Mouse (Mus musculus) kidney, postnatal 0 days (tissue): ENCODE results near the gene Agtpbp1. TPM values are rescaled to one million over a fixed set of nuclear protein-coding genes. Genes with fewer than 3 reads are reported as not detected.
A peak's percentile ranks its signal among the peaks of the same experiment; 100 is the strongest.

ENCODE experiments used
- ATAC-seq: fragments of 200-750 bp; cut with Nextera tagmentation; replicated peaks from 2 replicates; pipeline ENCODE4 v1.8.0; 2017; ENCODE audit warnings: low read depth, moderate number of reproducible peaks, moderate TSS enrichment, moderate library complexity; ENCODE audit not compliant: low FRiP score
- DNase-seq: peaks from one replicate; pipeline ENCODE4 v3.0.0-alpha.2; 2016; ENCODE audit warnings: low spot score
- H3K27ac ChIP-seq: fragments of 300-500 bp; sonication (generic); 2 replicates; pipeline ENCODE4 v1.5.1; 2014; ENCODE audit warnings: mild to moderate bottlenecking
- H3K27me3 ChIP-seq: fragments of 300-500 bp; sonication (generic); 2 replicates; pipeline ENCODE4 v1.6.1; 2014; ENCODE audit warnings: low read length, mixed read lengths; ENCODE audit not compliant: insufficient read depth
- H3K36me3 ChIP-seq: fragments of 300-500 bp; sonication (generic); 2 replicates; pipeline ENCODE4 v1.6.1; 2014; ENCODE audit warnings: low read length, mixed read lengths; ENCODE audit not compliant: insufficient read depth
- H3K4me1 ChIP-seq: fragments of 300-500 bp; sonication (generic); replicated peaks from 2 replicates; pipeline ENCODE4 v1.6.1; 2014; ENCODE audit warnings: antibody characterized with exemption, low read length, mixed read lengths; ENCODE audit not compliant: insufficient read depth
- H3K4me2 ChIP-seq: fragments of 300-500 bp; sonication (generic); 2 replicates; pipeline ENCODE4 v1.6.1; 2014; ENCODE audit warnings: mild to moderate bottlenecking, low read length, moderate library complexity, mixed read lengths
- H3K4me3 ChIP-seq: fragments of 300-500 bp; sonication (generic); replicated peaks from 2 replicates; pipeline ENCODE4 v1.5.1; 2014; ENCODE audit warnings: low read depth, low read length
- H3K9ac ChIP-seq: fragments of 300-500 bp; sonication (generic); 2 replicates; pipeline ENCODE4 v1.6.1; 2014; ENCODE audit warnings: low read depth, low read length
- H3K9me3 ChIP-seq: fragments of 300-500 bp; sonication (generic); replicated peaks from 2 replicates; pipeline ENCODE4 v1.6.1; 2016; ENCODE audit warnings: low read length, inconsistent platforms, mixed read lengths
- CTCF ChIP-seq: IDR thresholded peaks from 2 replicates; pipeline ENCODE4 v1.5.1; 2016; ENCODE audit warnings: antibody characterized with exemption, low read depth, mild to moderate bottlenecking, moderate library complexity
- WGBS: fragments of 180-500 bp; shearing (Covaris S2); extraction: QIAGEN DNeasy Blood & Tissue Kit; methylation state at CpG from one replicate; pipeline ENCODE4 v1.1.7; 2014; 5-methylcytosine and 5-hydroxymethylcytosine counted together
- polyA plus RNA-seq: library from polyadenylated mRNA; unstranded; fragments of >200 nt; fragmentation: Nextera tagmentation; extraction: Ambion mirVana; gene quantifications from 2 replicates; pipeline ENCODE4 v1.2.1, GENCODE M21; 2015

The Agtpbp1 gene
- polyA plus RNA-seq, 1 experiment from 2014 or later, result 10.1 TPM

- ATAC-seq (no peak), DNase-seq (peak; percentile 40)
- Histone ChIP-seq H3K27ac (peak overlapping the region; percentile 84), H3K4me1 (0 out of 2 replicates have a peak, but pooled peaks cover 5% of the 10 kb centered on the region), H3K9me3 (no peaks in the 10 kb centered on the region), H3K4me2 (peak overlapping the region; percentile 86), H3K27me3 (no peaks in the 10 kb centered on the region), H3K4me3 (peak overlapping the region; percentile 96), H3K9ac (peak overlapping the region; percentile 86), H3K36me3 (peaks cover 3% of the 10 kb centered on the region; the same call in 1 of the 2 replicates)
- no peak for TF ChIP-seq CTCF
- under 1% methylated on average over 28 of the region's 28 CpGs for WGBS
Observed at GRCm38 (mm10) chr13:59585648-59586005, 600 bp upstream of the Agtpbp1 start.

- Histone ChIP-seq H3K4me3 (peak overlapping the region; percentile 44), H3K9ac (peak overlapping the region; percentile 63), H3K4me1 (0 out of 2 replicates have a peak, but pooled peaks cover 5% of the 10 kb centered on the region), H3K27me3 (no peaks in the 10 kb centered on the region), H3K4me2 (peak overlapping the region; percentile 88), H3K27ac (peak overlapping the region; percentile 87), H3K9me3 (no peaks in the 10 kb centered on the region), H3K36me3 (no peaks in the 10 kb centered on the region)
- ATAC-seq (peak; percentile 44; the same call in 1 of the 2 replicates), DNase-seq (peak; percentile 70)
- WGBS, result 2% methylated on average over 9 of the region's 9 CpGs
- peak; percentile 60 for TF ChIP-seq CTCF
Observed at GRCm38 (mm10) chr13:59584481-59584880, 546 bp downstream of the Agtpbp1 start.

- no peaks in the 10 kb centered on the region for H3K9me3 ChIP-seq
- ATAC-seq (no peak), DNase-seq (no peak)
- no peak overlapping the region for H3K27ac ChIP-seq
- 97% methylated on average over 4 of the region's 4 CpGs for WGBS
- no peak overlapping the region for H3K4me3 ChIP-seq
- H3K27me3 ChIP-seq, result no peaks in the 10 kb centered on the region
- TF ChIP-seq CTCF, result peak; percentile 14; the same call in 1 of the 2 replicates
- H3K4me2 ChIP-seq, result no peak overlapping the region
- H3K4me1 ChIP-seq, result no peaks in the 10 kb centered on the region
- no peaks in the 10 kb centered on the region for H3K36me3 ChIP-seq
- no peak overlapping the region for H3K9ac ChIP-seq
Observed at GRCm38 (mm10) chr13:59580954-59581353, 4.1 kb downstream of the Agtpbp1 start.

GRCm38 (mm10) chr13:59572549-59572948 is 12.5 kb downstream of the Agtpbp1 start:
- 93% methylated on average over 2 of the region's 2 CpGs for WGBS
- DNase-seq (no peak), ATAC-seq (no peak)
- Histone ChIP-seq H3K4me1 (no peaks in the 10 kb centered on the region), H3K27me3 (no peaks in the 10 kb centered on the region), H3K27ac (no peak overlapping the region), H3K4me2 (no peak overlapping the region), H3K4me3 (no peak overlapping the region), H3K36me3 (no peaks in the 10 kb centered on the region), H3K9ac (no peak overlapping the region), H3K9me3 (no peaks in the 10 kb centered on the region; the same call in 1 of the 2 replicates)
- no peak for TF ChIP-seq CTCF

GRCm38 (mm10) chr13:59571107-59571506 is 13.9 kb downstream of the Agtpbp1 start:
- Histone ChIP-seq H3K9ac (no peak overlapping the region), H3K27me3 (no peaks in the 10 kb centered on the region), H3K4me1 (no peaks in the 10 kb centered on the region), H3K4me2 (no peak overlapping the region), H3K36me3 (no peaks in the 10 kb centered on the region), H3K27ac (no peak overlapping the region), H3K9me3 (no peaks in the 10 kb centered on the region; the same call in 1 of the 2 replicates), H3K4me3 (no peak overlapping the region)
- WGBS, result 85% methylated on average over 6 of the region's 6 CpGs
- no peak for TF ChIP-seq CTCF
- DNase-seq (no peak), ATAC-seq (no peak)

GRCm38 (mm10) chr13:59565945-59566520 is 19.0 kb downstream of the Agtpbp1 start:
- H3K27me3 ChIP-seq, result no peaks in the 10 kb centered on the region
- no peak for DNase-seq
- H3K4me2 ChIP-seq, result no peak overlapping the region
- no peak for ATAC-seq
- no peak for TF ChIP-seq CTCF
- WGBS, result 32% methylated on average over 9 of the region's 9 CpGs
- no peak overlapping the region for H3K9ac ChIP-seq
- H3K9me3 ChIP-seq, result no peaks in the 10 kb centered on the region
- H3K27ac ChIP-seq, result no peak overlapping the region
- H3K36me3 ChIP-seq, result no peaks in the 10 kb centered on the region
- no peak overlapping the region for H3K4me3 ChIP-seq
- H3K4me1 ChIP-seq, result no peaks in the 10 kb centered on the region

GRCm38 (mm10) chr13:59564923-59565322 is 20.1 kb downstream of the Agtpbp1 start:
- no peaks in the 10 kb centered on the region for H3K27me3 ChIP-seq
- H3K4me1 ChIP-seq, result no peaks in the 10 kb centered on the region
- H3K4me3 ChIP-seq, result no peak overlapping the region
- no peaks in the 10 kb centered on the region for H3K9me3 ChIP-seq
- ATAC-seq (no peak), DNase-seq (no peak)
- 73% methylated on average over 10 of the region's 10 CpGs for WGBS
- no peaks in the 10 kb centered on the region for H3K36me3 ChIP-seq
- H3K27ac ChIP-seq, result no peak overlapping the region
- TF ChIP-seq CTCF, result no peak
- no peak overlapping the region for H3K4me2 ChIP-seq
- H3K9ac ChIP-seq, result no peak overlapping the region
